ENCODE assay signal across 8 mouse cellular contexts in genomic region chr10:77258704-77259621, GRCm38 (mm10). TPM values are rescaled to one million over a fixed set of nuclear protein-coding genes. Genes with fewer than 3 reads are reported as not detected.
DNase-seq lines count a peak whose midpoint lies in the region; ATAC-seq and TF ChIP-seq lines count a peak whose summit lies in the region.

Gene Pofut2, plus strand, starts transcription at chr10:77259218.

- peaks cover 35% of the 10 kb centered on the region for H3K36me3 ChIP-seq in embryonic facial prominence, embryonic 15.5 days
- peaks cover 33% of the 10 kb centered on the region for H3K36me3 ChIP-seq in limb, embryonic 14.5 days (ENCODE audit: control insufficient read depth, insufficient read depth, low read length)
- H3K36me3 ChIP-seq in midbrain, postnatal 0 days (ENCODE audit: insufficient read depth, low read length) = peaks cover 28% of the 10 kb centered on the region

- TF ChIP-seq CTCF in bone marrow, adult 2 months (IDR thresholded peaks at IDR 0.05; ENCODE audit: control insufficient read depth, insufficient read depth, low read length) = no peak
- peak; percentile 43; the same call in 1 of the 2 replicates for TF ChIP-seq CTCF in midbrain, postnatal 0 days (IDR thresholded peaks at IDR 0.05)

- peak within 1 kb of the TSS; percentile 84 for H3K27ac ChIP-seq in bone marrow, adult 2 months (ENCODE audit: control insufficient read depth, insufficient read depth, low read depth, low read length, poor library complexity)
- H3K27ac ChIP-seq in embryonic facial prominence, embryonic 15.5 days (replicated peaks) = peak within 1 kb of the TSS; percentile 87
- H3K27ac ChIP-seq in limb, embryonic 14.5 days (replicated peaks; ENCODE audit: low read depth, low read length) = peak within 1 kb of the TSS; percentile 84
- H3K27ac ChIP-seq in midbrain, postnatal 0 days (ENCODE audit: low read depth, low read length) = peak within 1 kb of the TSS; percentile 85

- no peaks in the 10 kb centered on the region for H3K9me3 ChIP-seq in embryonic facial prominence, embryonic 15.5 days (replicated peaks)
- H3K9me3 ChIP-seq in limb, embryonic 14.5 days (ENCODE audit: control insufficient read depth, low read length) = no peaks in the 10 kb centered on the region
- H3K9me3 ChIP-seq in midbrain, postnatal 0 days (ENCODE audit: low read length) = no peaks in the 10 kb centered on the region

- whole genome bisulfite sequencing in bone marrow, adult 2 months = under 1% methylated on average over 81 of the region's 81 CpGs
- WGBS in embryonic facial prominence, embryonic 15.5 days = under 1% methylated on average over 81 of the region's 81 CpGs
- under 1% methylated on average over 68 of the region's 81 CpGs for WGBS in limb, embryonic 14.5 days
- under 1% methylated on average over 79 of the region's 81 CpGs for WGBS in midbrain, postnatal 0 days

- peak; percentile 88; the same call in 1 of the 2 replicates for TF ChIP-seq POLR2A in bone marrow, adult 2 months (IDR thresholded peaks at IDR 0.05; ENCODE audit: borderline replicate concordance, control insufficient read depth, low read depth, low read length)
- peak; percentile 95 for TF ChIP-seq POLR2A in limb, embryonic 14.5 days (IDR thresholded peaks at IDR 0.05; ENCODE audit: borderline replicate concordance, extremely low read depth, insufficient read depth, insufficient read length)

- H3K4me1 ChIP-seq in bone marrow, adult 2 months (ENCODE audit: control insufficient read depth, insufficient read depth, low read length) = no peaks in the 10 kb centered on the region
- peaks cover 27% of the 10 kb centered on the region for H3K4me1 ChIP-seq in embryonic facial prominence, embryonic 15.5 days
- peaks cover 20% of the 10 kb centered on the region for H3K4me1 ChIP-seq in limb, embryonic 14.5 days (ENCODE audit: control insufficient read depth, insufficient read depth, low read length)
- H3K4me1 ChIP-seq in midbrain, postnatal 0 days (ENCODE audit: insufficient read depth, low read length) = 0 out of 2 replicates have a peak, but pooled peaks cover 8% of the 10 kb centered on the region

- no peaks in the 10 kb centered on the region for H3K27me3 ChIP-seq in embryonic facial prominence, embryonic 15.5 days
- no peaks in the 10 kb centered on the region for H3K27me3 ChIP-seq in limb, embryonic 14.5 days (ENCODE audit: control insufficient read depth, insufficient read depth, low read length)
- H3K27me3 ChIP-seq in midbrain, postnatal 0 days (ENCODE audit: insufficient read depth, low read length) = no peaks in the 10 kb centered on the region

- H3K9ac ChIP-seq in embryonic facial prominence, embryonic 15.5 days = peak within 1 kb of the TSS; percentile 78
- peak within 1 kb of the TSS; percentile 90 for H3K9ac ChIP-seq in limb, embryonic 14.5 days (ENCODE audit: low read depth, low read length, severe bottlenecking)
- H3K9ac ChIP-seq in midbrain, postnatal 0 days (replicated peaks; ENCODE audit: low read length, poor library complexity, severe bottlenecking) = peak within 1 kb of the TSS; percentile 84

- H3K4me2 ChIP-seq in embryonic facial prominence, embryonic 15.5 days (replicated peaks) = peak within 1 kb of the TSS; percentile 92
- peak within 1 kb of the TSS; percentile 75 for H3K4me2 ChIP-seq in limb, embryonic 14.5 days (replicated peaks; ENCODE audit: low read depth, low read length, severe bottlenecking)
- H3K4me2 ChIP-seq in midbrain, postnatal 0 days (ENCODE audit: low read depth, low read length, poor library complexity, severe bottlenecking) = peak within 1 kb of the TSS; percentile 85

- ATAC-seq in embryonic facial prominence, embryonic 15.5 days (ENCODE audit: insufficient number of reproducible peaks, low FRiP score, low TSS enrichment, low read depth) = peak; percentile 99
- peak; percentile 99 for ATAC-seq in limb, embryonic 14.5 days (ENCODE audit: low FRiP score, low read depth)
- ATAC-seq in midbrain, postnatal 0 days (ENCODE audit: low FRiP score) = peak; percentile 99

- DNase-seq in 416B (ENCODE audit: low read depth) = peak; percentile 97
- DNase-seq in heart, adult 8-10 months (ENCODE audit: low spot score) = peak; percentile 91
- DNase-seq in kidney, adult 9 months = peak; percentile 96
- peak; percentile 99 for DNase-seq in limb, embryonic 14.5 days (ENCODE audit: low spot score)
- DNase-seq in midbrain, postnatal 0 days (ENCODE audit: low spot score) = peak; percentile 99
- DNase-seq in spleen, postnatal 14 days (ENCODE audit: low spot score in 2 of 2) = peak; percentile 91 to 93

- H3K4me3 ChIP-seq in bone marrow, adult 2 months (replicated peaks; ENCODE audit: control insufficient read depth, low read depth, low read length) = peak within 1 kb of the TSS; percentile 84
- H3K4me3 ChIP-seq in embryonic facial prominence, embryonic 15.5 days (replicated peaks) = peak within 1 kb of the TSS; percentile 71
- H3K4me3 ChIP-seq in limb, embryonic 14.5 days (replicated peaks; ENCODE audit: low read length) = peak within 1 kb of the TSS; percentile 95
- peak within 1 kb of the TSS; percentile 91 for H3K4me3 ChIP-seq in midbrain, postnatal 0 days (ENCODE audit: low read depth, low read length)

RNA-seq across cellular contexts. Expression of gene Pofut2, which starts in this region (rescaled TPM):
- polyA plus RNA-seq in bone marrow, adult 2 months (2011; ENCODE audit: insufficient read depth, insufficient read length, low replicate concordance, missing spikeins) = 4.2 and 8.4 TPM in 2 replicates
- polyA plus RNA-seq in embryonic facial prominence, embryonic 15.5 days (2015; fragmentation: Nextera tagmentation; extraction: Ambion mirVana) = 162 and 166 TPM in 2 replicates
- total RNA-seq in heart, adult 8-10 months (2022) = 10 to 100 TPM; 42.1 to 48.1 (median 45.9) TPM
- 147 and 162 TPM in 2 replicates for polyA plus RNA-seq in limb, embryonic 14.5 days (2012; rRNA removed)
- polyA plus RNA-seq in limb, embryonic 14.5 days (2014; fragmentation: Nextera tagmentation; extraction: Ambion mirVana) = 167 and 168 TPM in 2 replicates
- total RNA-seq in midbrain, postnatal 0 days (2014; rRNA removed) = 34.8 and 49.9 TPM in 2 replicates
- polyA plus RNA-seq in midbrain, postnatal 0 days (2015; fragmentation: Nextera tagmentation; extraction: Ambion mirVana) = 43.2 and 44.8 TPM in 2 replicates

Comparison
In these comparisons a context has a peak if more than half of its experiments do, and no peak if none do; other contexts are left out.
1. Peak in every context shown above with its lines: DNase-seq, ATAC-seq, H3K4me3 ChIP-seq and H3K27ac ChIP-seq.